Mouse (Mus musculus) intestine, postnatal 0 days (tissue): ENCODE results near the gene Asb10. TPM values are rescaled to one million over a fixed set of nuclear protein-coding genes. Genes with fewer than 3 reads are reported as not detected.

Experiments
- ATAC-seq: fragments of 200-750 bp; cut with Nextera tagmentation; 2 replicates; pipeline ENCODE4 v1.8.0; 2017; ENCODE audit warnings: mild to moderate bottlenecking, moderate TSS enrichment, moderate library complexity
- H3K27ac ChIP-seq: fragments of 300-500 bp; sonication (generic); 2 replicates; pipeline ENCODE4 v1.5.1; 2014; ENCODE audit warnings: mild to moderate bottlenecking, low read depth, low read length, moderate library complexity
- H3K27me3 ChIP-seq: fragments of 300-500 bp; sonication (generic); replicated peaks from 2 replicates; pipeline ENCODE4 v1.6.1; 2014; ENCODE audit warnings: low read length, mixed read lengths; ENCODE audit not compliant: control insufficient read depth, insufficient read depth
- H3K36me3 ChIP-seq: fragments of 300-500 bp; sonication (generic); 2 replicates; pipeline ENCODE4 v1.6.1; 2014; ENCODE audit warnings: mild to moderate bottlenecking, moderate library complexity; ENCODE audit not compliant: control insufficient read depth, insufficient read depth
- H3K4me1 ChIP-seq: fragments of 300-500 bp; sonication (generic); replicated peaks from 2 replicates; pipeline ENCODE4 v1.6.1; 2014; ENCODE audit warnings: antibody characterized with exemption, low read length, mixed read lengths; ENCODE audit not compliant: control insufficient read depth, insufficient read depth
- H3K4me2 ChIP-seq: fragments of 300-500 bp; sonication (generic); replicated peaks from 2 replicates; pipeline ENCODE4 v1.6.1; 2014; ENCODE audit warnings: low read depth, mild to moderate bottlenecking, moderate library complexity
- H3K4me3 ChIP-seq: fragments of 300-500 bp; sonication (generic); 2 replicates; pipeline ENCODE4 v1.5.1; 2014; ENCODE audit warnings: low read depth, low read length
- H3K9ac ChIP-seq: fragments of 300-500 bp; sonication (generic); 2 replicates; pipeline ENCODE4 v1.6.1; 2014; ENCODE audit warnings: mild to moderate bottlenecking, low read depth, low read length
- H3K9me3 ChIP-seq: fragments of 300-500 bp; sonication (generic); 2 replicates; pipeline ENCODE4 v1.6.1; 2016; ENCODE audit warnings: mixed run types; ENCODE audit not compliant: control insufficient read depth
- CTCF ChIP-seq: sonication (generic); IDR thresholded peaks from 2 replicates; pipeline ENCODE4 v1.5.1; 2016; ENCODE audit warnings: low read depth, mild to moderate bottlenecking, control low read depth, antibody characterized with exemption, moderate library complexity
- WGBS: fragments of 180-500 bp; shearing (Covaris S2); extraction: QIAGEN DNeasy Blood & Tissue Kit; methylation state at CpG from one replicate; pipeline ENCODE4 v1.1.7; 2014; 5-methylcytosine and 5-hydroxymethylcytosine counted together
- polyA plus RNA-seq: library from polyadenylated mRNA; unstranded; fragments of >200 nt; fragmentation: Nextera tagmentation; extraction: Ambion mirVana; gene quantifications from 2 replicates; pipeline ENCODE4 v1.2.1, GENCODE M21; 2015

Gene Asb10
- polyA plus RNA-seq, 1 experiment from 2014 or later, result 0.18 TPM

- Histone ChIP-seq H3K9me3 (no peaks in the 10 kb centered on the region), H3K4me3 (no peak overlapping the region)
- 58% methylated on average over 8 of the region's 8 CpGs for WGBS
Measured at GRCm38 (mm10) chr5:24521366-24521765, 19.4 kb downstream of the Asb10 start.

GRCm38 (mm10) chr5:24512271-24512670, 28.5 kb downstream of the Asb10 start:
- peak; percentile 51; the same call in 1 of the 2 replicates for ATAC-seq

More at GRCm38 (mm10) chr5:24521366-24521765, 19.4 kb downstream of the Asb10 start:
- H3K36me3 ChIP-seq, result no peaks in the 10 kb centered on the region
- peaks cover 70% of the 10 kb centered on the region for H3K27me3 ChIP-seq
- no peak overlapping the region for H3K27ac ChIP-seq
- no peak for ATAC-seq
- H3K9ac ChIP-seq, result no peak overlapping the region
- no peak for TF ChIP-seq CTCF
- H3K4me2 ChIP-seq, result no peak overlapping the region
- H3K4me1 ChIP-seq, result peaks cover 4% of the 10 kb centered on the region; the same call in 1 of the 2 replicates

GRCm38 (mm10) chr5:24510635-24511034, 30.1 kb downstream of the Asb10 start:
- Histone ChIP-seq H3K9me3 (no peaks in the 10 kb centered on the region), H3K4me1 (no peaks in the 10 kb centered on the region), H3K9ac (no peak overlapping the region), H3K36me3 (no peaks in the 10 kb centered on the region), H3K4me3 (no peak overlapping the region), H3K27ac (no peak overlapping the region), H3K4me2 (no peak overlapping the region), H3K27me3 (no peaks in the 10 kb centered on the region)
- peak; percentile 73 for TF ChIP-seq CTCF
- no peak for ATAC-seq
- 52% methylated on average over 11 of the region's 11 CpGs for WGBS

More at GRCm38 (mm10) chr5:24512271-24512670, 28.5 kb downstream of the Asb10 start:
- H3K27ac ChIP-seq, result no peak overlapping the region
- no peak overlapping the region for H3K9ac ChIP-seq
- 0 out of 2 replicates have a peak, but pooled peaks cover 2% of the 10 kb centered on the region for H3K27me3 ChIP-seq
- H3K4me2 ChIP-seq, result no peak overlapping the region
- no peak for TF ChIP-seq CTCF
- no peaks in the 10 kb centered on the region for H3K9me3 ChIP-seq
- H3K4me3 ChIP-seq, result no peak overlapping the region
- 19% methylated on average over 8 of the region's 8 CpGs for WGBS
- no peaks in the 10 kb centered on the region for H3K36me3 ChIP-seq
- no peaks in the 10 kb centered on the region for H3K4me1 ChIP-seq

- Histone ChIP-seq H3K9me3 (no peaks in the 10 kb centered on the region), H3K4me2 (no peak overlapping the region), H3K36me3 (no peaks in the 10 kb centered on the region), H3K27me3 (peaks cover 4% of the 10 kb centered on the region; the same call in 1 of the 2 replicates), H3K4me1 (no peaks in the 10 kb centered on the region), H3K9ac (no peak overlapping the region), H3K27ac (no peak overlapping the region), H3K4me3 (no peak overlapping the region)
- TF ChIP-seq CTCF, result no peak
- ATAC-seq, result no peak
- 92% methylated on average over 7 of the region's 7 CpGs for WGBS
Measured at GRCm38 (mm10) chr5:24508406-24508805, 32.4 kb downstream of the Asb10 start.

GRCm38 (mm10) chr5:24505513-24505912, 35.3 kb downstream of the Asb10 start:
- peaks cover 14% of the 10 kb centered on the region for H3K36me3 ChIP-seq
- H3K9ac ChIP-seq, result no peak overlapping the region
- no peak for TF ChIP-seq CTCF
- H3K9me3 ChIP-seq, result no peaks in the 10 kb centered on the region
- 53% methylated on average over 2 of the region's 2 CpGs for WGBS
- H3K4me3 ChIP-seq, result no peak overlapping the region
- no peak overlapping the region for H3K27ac ChIP-seq
- H3K27me3 ChIP-seq, result peaks cover 4% of the 10 kb centered on the region; the same call in 1 of the 2 replicates
- ATAC-seq, result no peak
- no peaks in the 10 kb centered on the region for H3K4me1 ChIP-seq
- no peak overlapping the region for H3K4me2 ChIP-seq

- peaks cover 4% of the 10 kb centered on the region; the same call in 1 of the 2 replicates for H3K27me3 ChIP-seq
- H3K4me3 ChIP-seq, result no peak overlapping the region
- no peak for TF ChIP-seq CTCF
- H3K9ac ChIP-seq, result no peak overlapping the region
- H3K27ac ChIP-seq, result no peak overlapping the region
- no peaks in the 10 kb centered on the region for H3K4me1 ChIP-seq
- WGBS, result 77% methylated on average over 4 of the region's 4 CpGs
- no peak overlapping the region for H3K4me2 ChIP-seq
- no peaks in the 10 kb centered on the region for H3K9me3 ChIP-seq
- ATAC-seq, result no peak
- peaks cover 39% of the 10 kb centered on the region for H3K36me3 ChIP-seq
Measured at GRCm38 (mm10) chr5:24502786-24503185, 38.0 kb downstream of the Asb10 start.
